Mouse (Mus musculus) c-Kit-negative CD71-positive TER-119-positive erythroid progenitor cells, embryonic 14.5 days (primary cell): Measurements from ENCODE around the gene Rbm28.

Experiments
- DNase-seq: peaks from one replicate; pipeline ENCODE4 v3.0.0-alpha.2; 2013; ENCODE audit warnings: low read depth, low spot score

The Rbm28 gene

DNA sequence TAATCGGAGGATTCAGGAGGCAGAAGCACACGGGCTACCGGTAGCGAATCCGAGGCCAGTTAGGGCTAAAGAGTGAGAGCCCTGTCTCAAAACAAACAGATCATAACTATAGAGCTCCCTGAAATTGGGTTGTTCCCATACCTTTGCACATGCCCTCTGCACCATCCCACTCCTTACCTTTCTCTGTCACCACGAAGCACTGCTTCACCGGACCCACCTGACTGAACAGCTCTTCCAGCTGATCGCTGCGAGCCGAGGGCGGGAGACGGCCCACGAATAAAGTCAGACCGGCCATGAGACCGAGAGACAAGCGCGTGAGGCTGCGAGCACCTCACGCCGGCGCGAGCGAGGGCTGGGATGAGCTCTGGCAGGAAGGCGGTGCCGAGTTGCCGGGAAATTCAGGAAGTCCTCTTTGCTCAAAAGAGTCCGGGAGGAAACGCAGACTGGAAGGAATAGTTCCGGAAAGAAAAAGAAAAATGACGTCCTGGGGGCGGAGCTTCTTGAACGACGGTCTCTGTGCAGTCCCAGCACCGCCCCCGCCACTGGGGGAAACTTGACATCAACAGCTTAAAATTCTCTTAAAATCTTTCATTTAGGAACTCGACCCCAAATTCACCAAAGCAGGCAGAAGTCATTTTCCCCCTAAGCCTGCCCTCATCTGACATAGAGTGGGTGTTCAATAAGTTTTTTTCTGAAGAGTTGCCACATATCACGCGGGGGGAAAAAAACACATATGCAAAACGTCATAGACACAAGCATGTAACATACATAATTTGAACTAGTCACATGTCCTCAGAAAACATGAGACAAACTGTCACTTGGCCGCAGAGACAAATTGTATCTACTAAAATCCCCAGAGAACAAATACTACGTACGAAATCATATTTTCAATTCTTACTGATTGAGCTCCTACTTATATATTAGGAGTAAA lies at the start of gene Rbm28:
Gene Rbm28 (minus strand): TSS at position 693 of the 931 bp plus-strand sequence.
- peak; percentile 77 for DNase-seq

GRCm38 (mm10) chr6:29214245-29214644 lies 49.4 kb upstream of the Rbm28 start:
- DNase-seq: no peak

DNA sequence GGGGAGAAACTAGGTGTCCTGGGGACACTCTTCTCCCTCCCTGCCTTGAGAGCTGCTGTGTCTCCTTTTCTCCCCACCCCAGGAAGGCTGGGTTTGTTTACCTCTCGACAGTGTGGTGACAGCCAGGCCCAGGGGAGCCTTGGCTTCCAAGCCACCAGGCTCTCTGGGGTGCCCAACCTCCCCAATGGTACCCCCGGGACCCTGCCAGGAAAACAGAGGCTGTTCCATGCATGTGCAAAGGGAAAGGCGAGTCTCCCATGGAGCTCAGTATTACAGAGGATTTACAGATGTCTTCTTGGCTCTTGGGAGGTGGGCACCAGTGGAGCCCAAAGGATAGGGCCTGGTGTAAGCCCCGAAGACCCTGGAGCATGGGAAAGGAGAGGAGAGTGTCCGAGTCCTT lies 48.6 kb upstream of the Rbm28 start:
- DNase-seq: no peak

- no peak for DNase-seq
These were observed 47.1 kb upstream of the Rbm28 start for GRCm38 (mm10) chr6:29211806-29212492.

DNA sequence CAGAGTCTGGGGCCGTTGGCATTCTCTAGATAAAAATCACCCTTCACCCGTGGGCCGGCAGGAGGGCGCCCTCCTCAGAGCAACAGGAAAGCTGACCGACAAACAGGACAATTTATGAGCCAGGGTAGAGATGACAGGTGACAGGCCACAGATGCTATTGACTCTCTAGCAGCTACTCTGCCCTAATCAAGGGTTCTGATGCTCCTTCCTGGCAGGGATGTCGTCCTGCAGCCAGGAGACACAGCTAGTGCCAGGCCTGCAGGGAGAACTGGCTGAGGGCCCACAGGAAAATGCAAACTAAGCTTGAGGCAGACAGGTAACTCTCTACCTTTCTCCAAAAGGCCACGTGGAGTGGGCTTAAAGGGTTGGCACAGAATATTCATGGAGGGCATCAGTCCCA lies 46.3 kb upstream of the Rbm28 start:
- no peak for DNase-seq

GRCm38 (mm10) chr6:29210231-29210936 lies 45.6 kb upstream of the Rbm28 start:
- DNase-seq: no peak

- DNase-seq: no peak
These were observed 43.4 kb upstream of the Rbm28 start for GRCm38 (mm10) chr6:29208178-29208577.

- DNase-seq: no peak
These were observed 42.2 kb upstream of the Rbm28 start for GRCm38 (mm10) chr6:29207017-29207416.

- DNase-seq: no peak
These were observed 41.2 kb upstream of the Rbm28 start for GRCm38 (mm10) chr6:29206006-29206405.

- no peak for DNase-seq
These were observed 40.3 kb upstream of the Rbm28 start for GRCm38 (mm10) chr6:29204932-29205614.

- no peak for DNase-seq
These were observed 39.2 kb upstream of the Rbm28 start for GRCm38 (mm10) chr6:29203861-29204585.

DNA sequence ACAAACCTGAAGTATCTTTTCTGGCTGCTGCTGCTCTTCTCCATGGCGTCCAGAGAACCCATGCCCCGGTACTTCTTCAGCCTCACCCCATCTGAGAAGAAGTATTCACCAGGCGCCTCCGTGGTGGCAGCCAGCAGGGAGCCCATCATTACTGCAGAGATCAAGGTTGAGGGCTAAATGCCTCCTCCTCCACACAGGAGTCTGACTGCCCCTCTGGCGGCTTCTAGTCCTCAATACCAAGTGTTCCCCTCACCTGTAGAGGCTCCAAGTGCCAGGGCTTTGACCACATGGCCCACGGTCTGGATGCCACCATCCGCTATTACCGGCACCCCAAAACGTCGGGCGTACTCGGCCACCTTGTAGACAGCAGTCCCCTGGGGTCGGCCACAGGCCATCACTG lies 38.3 kb upstream of the Rbm28 start:
- DNase-seq: no peak

DNA sequence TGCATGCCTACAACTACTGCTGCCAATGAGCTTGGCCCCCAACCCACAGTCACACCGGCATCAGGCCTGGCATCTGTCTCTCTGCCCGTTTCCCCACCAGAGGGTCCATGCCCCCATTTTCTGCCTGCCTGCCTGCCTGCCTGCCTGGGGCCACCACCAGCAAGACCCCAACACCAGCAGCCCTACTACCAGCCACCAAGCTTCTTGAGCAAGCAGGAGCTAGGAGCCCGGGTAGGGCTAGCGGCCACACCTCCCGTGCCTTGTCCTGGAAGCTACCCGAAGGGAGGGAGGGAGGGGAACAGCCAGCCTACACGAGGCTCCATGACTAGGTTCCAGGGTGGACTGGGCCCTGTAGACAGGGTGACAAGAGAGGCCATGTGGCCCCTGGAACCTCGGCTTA lies 37.2 kb upstream of the Rbm28 start:
- no peak for DNase-seq

DNA sequence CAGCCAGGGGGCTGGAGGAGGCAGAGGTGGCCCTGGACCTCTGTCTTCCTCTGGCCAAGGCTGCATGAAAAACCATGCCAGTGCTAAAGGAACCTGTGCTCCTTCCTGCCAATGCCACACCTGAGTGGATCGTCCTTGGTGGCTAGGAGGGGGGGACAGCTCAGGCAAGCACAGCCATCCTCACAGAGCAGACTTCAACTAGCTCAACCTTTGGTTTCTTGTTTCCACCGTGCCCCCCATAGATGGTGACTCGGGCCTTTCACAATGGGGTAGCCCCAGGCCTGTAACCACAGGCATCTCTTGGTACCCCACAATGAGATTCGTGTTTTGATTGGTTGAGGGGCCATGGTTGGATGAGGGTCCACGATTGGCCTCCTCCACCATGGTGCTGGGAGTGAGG lies 36.5 kb upstream of the Rbm28 start:
- DNase-seq: no peak

DNA sequence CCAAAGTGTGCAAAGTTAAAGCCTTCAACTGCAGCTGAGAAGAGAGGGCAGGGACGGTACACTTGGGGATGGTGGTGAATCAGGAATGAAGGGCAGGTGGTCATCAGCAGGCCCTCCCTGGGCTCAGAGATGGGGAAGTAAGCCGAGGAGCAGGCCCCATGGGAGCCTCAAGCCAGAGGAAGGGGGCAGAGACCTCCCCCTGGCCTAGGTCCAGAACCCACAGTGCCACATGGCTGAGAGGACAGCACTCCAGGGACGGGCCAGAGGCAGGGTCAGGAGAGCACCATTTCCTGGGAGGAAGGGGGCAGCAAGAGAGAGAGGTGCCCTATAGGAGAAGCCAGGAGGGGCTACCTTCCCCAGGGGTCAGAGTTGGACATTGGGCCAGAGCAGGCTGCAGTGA lies 35.7 kb upstream of the Rbm28 start:
- no peak for DNase-seq

DNA sequence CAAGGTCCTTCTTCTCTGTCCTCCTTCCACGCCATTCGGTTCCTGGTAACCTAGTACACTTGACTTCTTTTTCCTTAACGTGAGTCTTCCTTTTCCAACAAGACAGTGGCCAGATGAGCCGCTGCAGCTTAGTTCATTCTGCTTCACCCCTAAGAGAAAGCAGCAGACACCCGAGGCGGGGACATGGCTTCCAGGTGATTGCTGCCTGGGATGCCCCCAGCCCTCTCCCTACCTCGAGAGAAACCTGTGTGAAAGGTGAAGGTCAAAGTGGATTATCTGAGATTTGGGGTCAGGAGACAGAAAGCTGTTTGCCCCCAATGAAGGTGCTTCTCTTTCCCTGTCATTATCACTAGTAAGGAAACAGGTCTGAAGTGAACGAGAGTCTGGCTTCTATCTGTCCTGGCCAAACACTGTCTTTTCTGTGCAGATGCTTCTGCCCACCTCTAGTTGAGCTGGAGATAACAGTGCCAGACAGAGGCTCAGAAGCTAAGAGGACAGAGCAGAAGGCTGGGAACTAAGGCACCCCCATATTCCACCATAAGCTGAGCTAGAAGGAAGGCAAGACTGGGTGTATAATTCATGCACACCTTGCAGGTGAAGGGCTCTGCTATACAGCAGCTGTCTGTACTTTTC lies 34.5 kb upstream of the Rbm28 start:
- DNase-seq: no peak

DNA sequence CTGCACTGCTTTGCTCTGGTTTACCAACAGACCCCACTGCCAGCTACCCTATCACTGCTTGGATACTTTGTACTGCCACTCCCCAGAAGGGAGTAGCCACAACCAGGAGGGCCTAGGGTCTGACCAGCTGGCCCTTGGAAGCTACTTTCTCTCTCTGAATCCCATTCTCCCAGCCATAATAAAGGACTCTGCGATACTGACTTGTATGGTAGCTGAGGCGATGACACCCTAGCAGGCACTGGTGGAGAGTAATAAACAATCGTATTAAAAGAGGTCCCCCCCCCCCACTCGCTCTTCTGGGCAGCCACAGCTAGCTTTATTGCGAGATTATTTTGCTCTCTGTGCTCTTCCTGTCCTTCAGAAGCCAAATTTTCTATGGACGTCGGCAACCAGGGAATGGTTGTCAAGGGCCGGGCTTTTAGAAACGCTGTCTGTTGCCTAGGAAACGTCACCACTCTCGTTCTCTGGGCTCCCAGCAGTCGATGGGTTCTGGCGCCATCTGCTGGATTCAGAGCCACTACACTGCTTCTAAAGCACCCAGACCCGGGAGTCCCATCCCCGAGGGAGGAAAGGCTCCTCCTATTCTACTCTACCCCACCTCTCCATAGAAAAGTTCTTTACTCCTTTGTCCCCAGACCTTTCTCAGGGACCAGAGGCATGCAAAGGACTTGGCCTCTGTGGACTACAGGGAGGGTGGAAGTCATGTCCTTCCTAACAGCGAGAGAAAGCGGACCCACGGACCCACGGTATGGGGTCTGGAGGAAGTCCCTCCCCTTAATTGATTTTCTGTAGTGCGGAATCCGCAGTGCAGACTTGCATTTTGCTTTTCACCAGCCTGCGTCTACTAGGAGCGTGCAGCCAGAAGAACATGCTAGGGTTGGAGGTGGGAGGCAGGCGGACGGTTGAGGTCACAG lies 33.8 kb upstream of the Rbm28 start:
- DNase-seq: no peak

DNA sequence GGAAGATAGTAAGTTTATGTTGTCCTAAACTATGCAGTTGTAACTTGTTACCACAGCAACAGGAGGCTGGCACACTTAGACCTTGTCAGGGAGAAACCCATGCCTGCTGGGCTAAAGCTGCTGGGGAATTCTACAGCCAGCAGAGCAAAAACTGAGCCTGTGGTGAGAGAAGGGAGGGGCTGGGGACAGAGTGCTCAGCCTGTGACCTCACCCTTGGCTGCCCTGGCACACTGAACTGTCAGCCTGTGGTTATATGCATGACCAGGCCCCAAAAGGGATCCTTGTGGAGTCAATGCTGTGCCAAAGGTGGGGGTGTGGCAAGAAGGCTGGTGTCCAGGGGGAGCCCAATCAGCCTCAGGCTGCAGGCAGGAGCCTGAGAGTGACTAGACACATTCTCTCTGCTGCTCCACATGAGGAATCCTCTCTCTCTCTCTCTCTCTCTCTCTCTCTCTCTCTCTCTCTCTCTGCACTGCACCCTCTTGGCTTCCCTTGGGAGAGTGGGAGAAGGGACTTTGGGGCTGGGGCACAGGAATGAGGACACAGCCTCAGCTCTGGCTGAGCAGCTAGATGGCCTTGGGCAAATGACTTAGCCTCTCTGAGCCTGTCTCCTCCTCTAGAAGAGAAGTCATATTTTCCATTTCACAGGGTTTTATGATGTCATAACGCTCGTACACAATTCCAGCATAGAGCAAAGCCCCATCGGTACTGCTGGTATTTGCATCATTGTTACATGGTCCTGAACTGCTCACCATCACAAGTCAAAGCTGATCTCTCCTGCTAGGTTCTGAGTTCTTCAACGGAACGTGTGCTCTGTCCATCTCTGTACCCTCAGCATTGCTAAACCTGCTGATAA lies 31.3 kb upstream of the Rbm28 start:
- DNase-seq: no peak

DNA sequence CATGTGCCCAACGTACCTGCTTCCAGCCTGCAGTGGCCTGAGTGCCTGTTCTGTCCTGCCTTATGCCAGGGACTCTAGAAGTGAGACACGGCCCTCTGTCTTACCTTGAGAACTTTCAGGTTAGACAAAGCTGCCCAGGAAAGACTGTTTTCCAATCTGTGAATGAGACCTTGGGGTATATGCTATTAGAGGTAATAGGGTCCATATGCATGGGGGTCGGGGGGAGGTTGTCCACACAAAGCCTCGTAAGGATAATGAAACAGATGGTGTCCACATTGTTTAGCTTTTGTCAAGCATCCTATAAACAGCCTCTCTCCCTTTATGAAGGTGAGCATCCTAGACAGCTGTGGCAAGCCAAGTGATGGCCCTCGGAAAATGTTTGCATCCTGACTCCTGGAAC lies 30.3 kb upstream of the Rbm28 start:
- no peak for DNase-seq
